Comparison of ENCODE assay signal across 8 mouse cellular contexts in the genomic region with DNA sequence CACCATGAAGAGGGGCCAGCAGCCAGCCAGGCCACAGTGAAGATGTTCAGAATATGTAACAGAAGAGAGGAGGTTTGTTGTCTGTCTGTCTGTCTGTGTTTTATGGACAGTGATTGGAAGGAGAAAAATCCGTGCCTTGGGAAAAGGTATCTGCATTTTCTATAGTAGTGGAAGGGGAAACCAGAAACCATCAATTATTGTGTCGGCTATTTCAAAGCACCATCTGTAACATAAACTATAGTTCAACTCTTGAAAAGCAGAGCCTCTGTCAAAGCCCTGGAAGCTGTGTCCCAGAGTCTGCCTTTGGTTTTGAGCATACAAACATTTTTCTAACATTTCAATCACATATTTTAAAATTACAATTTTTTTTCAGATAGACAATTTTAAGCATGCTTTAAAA. TPM values are rescaled to one million over a fixed set of nuclear protein-coding genes. Genes with fewer than 3 reads are reported as not detected.
DNase-seq lines count a peak whose midpoint lies in the region; ATAC-seq and TF ChIP-seq lines count a peak whose summit lies in the region.

No protein-coding gene starts in this region.

- H3K27me3 ChIP-seq in kidney, postnatal 0 days (ENCODE audit: insufficient read depth, low read length) = no peaks in the 10 kb centered on the region
- H3K27me3 ChIP-seq in embryonic facial prominence, embryonic 11.5 days (ENCODE audit: control insufficient read depth, insufficient read depth, low read length) = no peaks in the 10 kb centered on the region
- no peaks in the 10 kb centered on the region for H3K27me3 ChIP-seq in limb, embryonic 15.5 days
- H3K27me3 ChIP-seq in midbrain, postnatal 0 days (ENCODE audit: insufficient read depth, low read length) = 0 out of 2 replicates have a peak, but pooled peaks cover 3% of the 10 kb centered on the region

- H3K9ac ChIP-seq in kidney, postnatal 0 days (ENCODE audit: low read depth, low read length) = peak overlapping the region; percentile 57; the same call in 1 of the 2 replicates
- H3K9ac ChIP-seq in embryonic facial prominence, embryonic 11.5 days (replicated peaks; ENCODE audit: low read length) = no peak overlapping the region
- H3K9ac ChIP-seq in limb, embryonic 15.5 days = 0 out of 2 replicates have a peak overlapping the region, but pooled peaks have one; percentile 4
- no peak overlapping the region for H3K9ac ChIP-seq in midbrain, postnatal 0 days (replicated peaks; ENCODE audit: low read length, poor library complexity, severe bottlenecking)

- TF ChIP-seq CTCF in kidney, postnatal 0 days (IDR thresholded peaks at IDR 0.05; ENCODE audit: low read depth) = no peak
- TF ChIP-seq CTCF in midbrain, postnatal 0 days (IDR thresholded peaks at IDR 0.05) = no peak

- WGBS in kidney, postnatal 0 days = 27% methylated on average over 2 of the region's 2 CpGs
- 13% methylated on average over 2 of the region's 2 CpGs for WGBS in embryonic facial prominence, embryonic 11.5 days
- 10% methylated on average over 2 of the region's 2 CpGs for WGBS in limb, embryonic 15.5 days
- 61% methylated on average over 2 of the region's 2 CpGs for whole genome bisulfite sequencing in midbrain, postnatal 0 days

- H3K4me3 ChIP-seq in kidney, postnatal 0 days (replicated peaks; ENCODE audit: low read depth, low read length) = peak overlapping the region; percentile 37
- H3K4me3 ChIP-seq in brown adipose tissue, adult 24 weeks (ENCODE audit: insufficient read depth, low read depth, low read length) = peak overlapping the region; percentile 55
- no peak overlapping the region for H3K4me3 ChIP-seq in embryonic facial prominence, embryonic 11.5 days (ENCODE audit: low read depth, low read length)
- H3K4me3 ChIP-seq in limb, embryonic 15.5 days = peak overlapping the region; percentile 32
- H3K4me3 ChIP-seq in midbrain, postnatal 0 days (ENCODE audit: low read depth, low read length) = no peak overlapping the region

- peak; percentile 56 for DNase-seq in kidney, postnatal 0 days (ENCODE audit: low spot score)
- no peak for DNase-seq in kidney, postnatal 36 days
- peak; percentile 70 for DNase-seq in embryonic facial prominence, embryonic 11.5 days (ENCODE audit: low spot score)
- DNase-seq in midbrain, postnatal 0 days (ENCODE audit: low spot score) = no peak
- no peak for DNase-seq in retina, postnatal 1 day

- H3K9me3 ChIP-seq in kidney, postnatal 0 days (replicated peaks; ENCODE audit: low read length) = no peaks in the 10 kb centered on the region
- H3K9me3 ChIP-seq in embryonic facial prominence, embryonic 11.5 days (replicated peaks; ENCODE audit: control insufficient read depth, low read length) = no peaks in the 10 kb centered on the region
- no peaks in the 10 kb centered on the region for H3K9me3 ChIP-seq in limb, embryonic 15.5 days
- no peaks in the 10 kb centered on the region for H3K9me3 ChIP-seq in midbrain, postnatal 0 days (ENCODE audit: low read length)

- 0 out of 2 replicates have a peak overlapping the region, but pooled peaks have one; percentile 64 for H3K27ac ChIP-seq in kidney, postnatal 0 days
- peak overlapping the region; percentile 69 for H3K27ac ChIP-seq in brown adipose tissue, adult 24 weeks (replicated peaks; ENCODE audit: low read depth, low read length)
- no peak overlapping the region for H3K27ac ChIP-seq in embryonic facial prominence, embryonic 11.5 days (replicated peaks; ENCODE audit: low read depth, low read length)
- 0 out of 2 replicates have a peak overlapping the region, but pooled peaks have one; percentile 27 for H3K27ac ChIP-seq in limb, embryonic 15.5 days
- no peak overlapping the region for H3K27ac ChIP-seq in midbrain, postnatal 0 days (ENCODE audit: low read depth, low read length)

- no peaks in the 10 kb centered on the region for H3K36me3 ChIP-seq in kidney, postnatal 0 days (ENCODE audit: insufficient read depth, low read length)
- no peaks in the 10 kb centered on the region for H3K36me3 ChIP-seq in embryonic facial prominence, embryonic 11.5 days (replicated peaks; ENCODE audit: control insufficient read depth, insufficient read depth, low read depth, low read length)
- H3K36me3 ChIP-seq in limb, embryonic 15.5 days = no peaks in the 10 kb centered on the region
- H3K36me3 ChIP-seq in midbrain, postnatal 0 days (ENCODE audit: insufficient read depth, low read length) = no peaks in the 10 kb centered on the region

- peak overlapping the region; percentile 57 for H3K4me2 ChIP-seq in kidney, postnatal 0 days (ENCODE audit: low read length)
- H3K4me2 ChIP-seq in embryonic facial prominence, embryonic 11.5 days (ENCODE audit: low read depth, low read length) = no peak overlapping the region
- H3K4me2 ChIP-seq in limb, embryonic 15.5 days = peak overlapping the region; percentile 36; the same call in 1 of the 2 replicates
- H3K4me2 ChIP-seq in midbrain, postnatal 0 days (ENCODE audit: low read depth, low read length, poor library complexity, severe bottlenecking) = no peak overlapping the region

- no peak for ATAC-seq in kidney, postnatal 0 days (replicated peaks; ENCODE audit: low FRiP score, low read depth)
- ATAC-seq in embryonic facial prominence, embryonic 11.5 days (replicated peaks; ENCODE audit: insufficient number of reproducible peaks, low FRiP score, low TSS enrichment, low read depth) = no peak
- ATAC-seq in limb, embryonic 15.5 days (ENCODE audit: insufficient number of reproducible peaks, low FRiP score, low TSS enrichment, low read depth) = no peak
- no peak for ATAC-seq in activated CD4-positive, CD25-positive, alpha-beta regulatory T cell, adult 4 months
- no peak for ATAC-seq in midbrain, postnatal 0 days (ENCODE audit: low FRiP score)

- peaks cover 8% of the 10 kb centered on the region for H3K4me1 ChIP-seq in kidney, postnatal 0 days (replicated peaks; ENCODE audit: insufficient read depth, low read length)
- H3K4me1 ChIP-seq in brown adipose tissue, adult 24 weeks (ENCODE audit: control insufficient read depth, insufficient read depth, insufficient read length, low read length) = peaks cover 11% of the 10 kb centered on the region
- H3K4me1 ChIP-seq in embryonic facial prominence, embryonic 11.5 days (ENCODE audit: control insufficient read depth, insufficient read depth, low read length) = no peaks in the 10 kb centered on the region
- peaks cover 19% of the 10 kb centered on the region; the same call in 1 of the 2 replicates for H3K4me1 ChIP-seq in limb, embryonic 15.5 days
- H3K4me1 ChIP-seq in midbrain, postnatal 0 days (ENCODE audit: insufficient read depth, low read length) = no peaks in the 10 kb centered on the region

RNA-seq across cellular contexts. Expression of gene Cmss1, which starts 55.8 kb away (rescaled TPM):
- polyA plus RNA-seq in kidney, postnatal 0 days (2015; fragmentation: Nextera tagmentation; extraction: Ambion mirVana) = 50.4 and 50.5 TPM in 2 replicates
- polyA plus RNA-seq in brown adipose tissue, adult 24 weeks (2012; ENCODE audit: insufficient read depth, insufficient read length, missing spikeins) = 10.9 and 13.6 TPM in 2 replicates
- 55.9 and 59.0 TPM in 2 replicates for polyA plus RNA-seq in embryonic facial prominence, embryonic 11.5 days (2014; fragmentation: Nextera tagmentation; extraction: Ambion mirVana)
- polyA plus RNA-seq in limb, embryonic 15.5 days (2015; fragmentation: Nextera tagmentation; extraction: Ambion mirVana) = 37.0 and 41.8 TPM in 2 replicates
- 10 to 100 TPM; 25.5 to 33.1 TPM for polyA plus RNA-seq in activated CD4-positive, CD25-positive, alpha-beta regulatory T cell, adult 4 months (2017; shearing (Covaris generic))
- total RNA-seq in midbrain, postnatal 0 days (2014; rRNA removed) = 14.7 and 23.9 TPM in 2 replicates
- 41.3 and 43.4 TPM in 2 replicates for polyA plus RNA-seq in midbrain, postnatal 0 days (2015; fragmentation: Nextera tagmentation; extraction: Ambion mirVana)

Comparison
In these comparisons a context has a peak if more than half of its experiments do, and no peak if none do; other contexts are left out.
1. DNase-seq: peak in kidney, postnatal 0 days (single experiment) and embryonic facial prominence, embryonic 11.5 days (single experiment); none in kidney, postnatal 36 days (0 of 2), midbrain, postnatal 0 days (single experiment) and retina, postnatal 1 day (single experiment).
2. H3K27ac ChIP-seq: peak in kidney, postnatal 0 days (single experiment), brown adipose tissue, adult 24 weeks (single experiment) and limb, embryonic 15.5 days (single experiment); none in embryonic facial prominence, embryonic 11.5 days (single experiment) and midbrain, postnatal 0 days (single experiment).
3. H3K4me2 ChIP-seq: peak in kidney, postnatal 0 days (single experiment) and limb, embryonic 15.5 days (single experiment); none in embryonic facial prominence, embryonic 11.5 days (single experiment) and midbrain, postnatal 0 days (single experiment).
4. H3K4me3 ChIP-seq: peak in kidney, postnatal 0 days (single experiment), brown adipose tissue, adult 24 weeks (single experiment) and limb, embryonic 15.5 days (single experiment); none in embryonic facial prominence, embryonic 11.5 days (single experiment) and midbrain, postnatal 0 days (single experiment).
5. H3K9ac ChIP-seq: peak in kidney, postnatal 0 days (single experiment) and limb, embryonic 15.5 days (single experiment); none in embryonic facial prominence, embryonic 11.5 days (single experiment) and midbrain, postnatal 0 days (single experiment).